Mouse (Mus musculus) embryonic stem cell, embryonic (primary cell): ENCODE data around the gene Tfam.

Source experiments
- CTCF ChIA-PET, 4 experiments: fragments of 300-600 bp in 2 of 4; fragments of 350-600 bp in 2 of 4; sonication (Branson Sonifier 250); formaldehyde crosslinking; loops; one replicate each; lab custom pipeline; 2022; ENCODE audit warnings: inconsistent platforms in 2 of 4; lab: Charles Lee
- POLR2A ChIA-PET, 4 experiments: fragments of 300-600 bp in 2 of 4; fragments of 350-600 bp in 2 of 4; sonication (Branson Sonifier 250); formaldehyde crosslinking; loops; one replicate each; lab custom pipeline; 2022; ENCODE audit warnings: antibody characterized with exemption in 4 of 4, inconsistent platforms in 1 of 4; lab: Charles Lee

Tfam gene

DNA sequence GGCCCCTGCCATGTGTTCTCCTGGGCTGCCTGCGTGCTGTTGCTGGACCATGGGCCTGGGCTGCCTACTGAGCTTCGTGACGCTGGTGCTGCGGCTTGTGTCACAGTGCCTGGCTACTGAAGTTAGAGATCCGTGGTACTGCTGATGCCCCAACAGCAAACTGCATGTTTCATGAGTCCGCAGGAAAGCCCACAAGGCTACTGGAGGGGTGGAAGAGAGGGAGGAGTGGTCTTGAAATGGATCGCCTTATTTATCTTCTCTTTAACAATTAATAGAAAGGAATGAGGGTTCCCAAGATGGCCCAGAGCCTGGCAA, at the start of gene Tfam:
TSS of gene Tfam (minus strand) at position 41 of the 315 bp plus-strand sequence.
- CTCF ChIA-PET, result no interaction called here
- POLR2A ChIA-PET, result interaction anchor here in 1 of 4 experiments (0.6 to 2.1 kb wide), 2 partner anchors 12 to 662 kb away, joined by 4 to 10 read pairs; no protein-coding TSS in a partner anchor

DNA sequence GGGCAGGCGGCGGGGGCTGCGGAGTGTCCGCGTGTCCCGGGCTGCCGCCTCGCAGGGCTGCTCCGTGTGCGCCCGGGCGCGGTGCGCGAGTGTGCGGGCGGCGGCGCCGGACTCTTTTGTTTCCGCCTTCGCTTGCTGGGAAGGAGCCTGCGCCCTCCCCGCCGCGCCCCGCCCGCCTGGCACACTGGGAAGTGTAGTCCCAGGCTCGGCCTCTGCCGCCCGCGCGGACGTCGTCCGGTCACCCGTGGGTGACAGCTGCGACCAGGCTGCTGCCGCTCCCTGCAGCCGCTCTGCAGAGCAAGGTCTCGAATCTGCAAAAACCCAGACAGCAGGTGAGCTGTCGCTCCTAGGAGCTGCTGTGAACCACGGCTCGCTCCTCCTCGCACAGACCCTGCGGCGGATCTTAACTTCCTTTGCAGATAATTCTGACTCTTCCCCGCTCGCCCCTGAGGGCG, 47.1 kb upstream of the Tfam start, which contains the start of gene Ube2d1:
TSS of gene Ube2d1 (minus strand) at position 137 of the 455 bp plus-strand sequence.
- CTCF ChIA-PET, result interaction anchor here (1.1 to 2.4 kb wide), 4 partner anchors 17 to 21 kb away, joined by 4 to 7 read pairs (median 6); no protein-coding TSS in a partner anchor
- POLR2A ChIA-PET, result interaction anchor here in 2 of 4 experiments (0.8 to 1.6 kb wide), 4 partner anchors 15 to 163 kb away, joined by 3 to 5 read pairs (median 3); partner anchors contain the start of gene Ipmk (in 1 of the 2)

DNA sequence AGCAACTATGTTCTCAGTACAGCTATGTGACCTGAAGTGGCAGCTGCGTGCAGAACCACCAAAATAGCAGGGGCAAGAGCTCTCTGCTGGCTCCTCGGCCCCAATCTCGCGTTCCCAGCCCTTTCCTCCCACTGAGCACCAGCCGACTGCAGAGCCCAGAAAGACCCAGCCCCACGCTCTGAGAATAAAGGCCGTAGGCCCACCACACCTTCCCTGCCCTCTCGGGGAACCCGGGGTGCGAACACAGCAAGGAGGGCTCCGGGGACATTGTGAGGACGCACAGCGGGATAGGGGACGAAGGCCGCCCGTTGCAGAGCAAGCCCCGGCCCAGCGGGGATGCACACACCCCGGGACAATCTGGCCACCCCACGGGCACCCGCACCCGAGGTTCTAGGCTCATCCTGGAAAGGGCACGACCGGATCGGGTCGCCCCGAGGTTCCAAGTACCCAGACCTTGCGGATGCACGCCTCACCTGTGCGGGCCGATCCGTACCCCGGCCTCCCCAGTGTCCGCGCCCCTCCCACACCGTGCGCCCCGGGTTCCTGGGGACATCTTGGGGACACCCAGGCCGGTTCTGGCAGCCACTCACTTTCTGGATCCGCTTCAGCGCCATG, 46.5 kb upstream of the Tfam start:
- ChIA-PET CTCF (interaction anchor here in 2 of 4 experiments (0.8 to 2.4 kb wide), 3 partner anchors 22 to 42 kb away, joined by 3 to 7 read pairs (median 5); no protein-coding TSS in a partner anchor), POLR2A (interaction anchor here in 2 of 4 experiments (0.8 to 1.8 kb wide), 10 partner anchors 8 to 1422 kb away, joined by 3 to 7 read pairs (median 3); partner anchors contain the start of genes Cisd1 (in 1 of the 2) and Ipmk (in 1 of the 2))

DNA sequence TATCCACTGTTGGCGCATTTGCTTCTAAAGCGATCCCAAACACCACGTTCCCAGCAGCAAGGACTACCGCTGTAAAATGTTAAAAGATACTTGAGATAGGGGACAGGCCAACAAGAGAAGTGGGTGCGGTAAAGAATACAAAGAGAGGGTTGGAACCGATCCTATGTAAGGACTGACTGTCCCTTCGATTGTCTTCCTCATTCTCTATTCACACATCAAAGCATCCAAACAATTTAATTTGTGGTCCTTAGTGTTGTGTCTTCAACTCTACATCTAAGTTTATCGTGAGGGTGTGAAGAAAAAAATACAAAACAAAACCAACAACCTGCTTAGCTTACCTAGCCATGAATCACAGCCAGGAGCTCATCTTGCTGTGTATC, 46.0 kb upstream of the Tfam start:
- POLR2A ChIA-PET, result interaction anchor here in 2 of 4 experiments (0.8 to 1.8 kb wide), 10 partner anchors 9 to 1421 kb away, joined by 3 to 7 read pairs (median 3); partner anchors contain the start of genes Cisd1 (in 1 of the 2) and Ipmk (in 1 of the 2)
- CTCF ChIA-PET, result interaction anchor here in 1 of 4 experiments (0.8 to 2.4 kb wide), 2 partner anchors 22 to 43 kb away, joined by 3 to 7 read pairs; no protein-coding TSS in a partner anchor

DNA sequence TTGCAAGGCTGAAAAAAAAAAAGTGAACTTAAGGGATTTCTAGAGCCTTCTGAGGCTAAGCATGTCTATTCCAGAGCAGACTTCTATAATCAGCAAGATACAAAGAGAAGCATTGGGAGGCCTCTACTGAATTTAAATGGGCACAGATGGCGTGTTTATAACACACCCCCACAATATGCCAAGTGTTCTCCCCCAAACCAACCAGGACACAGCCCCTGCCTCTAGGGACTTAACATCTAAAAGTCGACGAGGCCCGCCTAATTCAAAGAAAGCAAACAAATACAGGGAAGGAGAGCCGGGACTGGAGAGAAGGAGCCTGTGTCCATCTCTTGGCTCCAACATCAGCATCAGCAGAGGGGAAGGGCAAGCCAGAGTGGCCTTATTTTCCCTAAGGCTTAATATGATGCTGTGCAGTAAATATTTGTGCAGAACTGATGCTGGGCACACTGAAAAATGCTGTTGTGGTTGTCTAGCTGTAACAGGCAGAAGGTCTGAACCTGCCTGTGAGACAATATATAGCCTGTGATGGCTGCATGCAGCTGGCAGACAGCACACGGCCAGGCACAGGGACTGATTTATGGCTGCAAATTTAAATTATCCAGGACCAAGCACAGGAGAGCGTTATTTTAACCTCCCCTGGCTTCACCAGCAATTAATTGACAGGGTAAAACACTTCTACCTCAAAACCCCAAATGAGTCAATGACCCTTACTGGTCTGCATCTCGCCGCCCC, 35.1 kb upstream of the Tfam start:
- CTCF ChIA-PET, result interaction anchor here in 1 of 4 experiments (0.6 kb wide), 1 partner anchor 55 kb away, joined by 7 read pairs; no protein-coding TSS in a partner anchor
- POLR2A ChIA-PET, result interaction anchor here in 2 of 4 experiments (0.5 to 1.6 kb wide), 2 partner anchors 10 to 266 kb away, joined by 3 to 7 read pairs; no protein-coding TSS in a partner anchor

DNA sequence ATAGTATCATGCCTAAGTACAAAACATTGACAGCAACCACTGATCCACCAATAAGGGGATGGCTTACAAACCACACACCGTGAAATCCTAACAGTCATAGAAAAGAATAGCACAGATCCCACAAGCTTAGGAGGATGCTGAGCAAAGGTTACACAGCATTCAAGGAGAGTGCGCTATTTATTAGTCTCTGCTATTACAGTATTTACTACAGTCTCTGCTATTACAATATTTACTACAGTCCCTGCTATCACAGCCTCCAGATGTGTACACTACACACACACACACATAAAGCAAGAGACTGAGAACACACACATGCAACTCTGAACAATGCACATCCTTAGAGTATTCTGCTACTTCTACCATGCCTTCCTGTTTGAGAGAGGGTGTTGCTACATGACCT, 29.9 kb upstream of the Tfam start:
- CTCF ChIA-PET, result no interaction called here
- POLR2A ChIA-PET, result interaction anchor here in 1 of 4 experiments (1.0 to 1.2 kb wide), 3 partner anchors 9 to 20 kb away, joined by 3 to 6 read pairs (median 4); no protein-coding TSS in a partner anchor

DNA sequence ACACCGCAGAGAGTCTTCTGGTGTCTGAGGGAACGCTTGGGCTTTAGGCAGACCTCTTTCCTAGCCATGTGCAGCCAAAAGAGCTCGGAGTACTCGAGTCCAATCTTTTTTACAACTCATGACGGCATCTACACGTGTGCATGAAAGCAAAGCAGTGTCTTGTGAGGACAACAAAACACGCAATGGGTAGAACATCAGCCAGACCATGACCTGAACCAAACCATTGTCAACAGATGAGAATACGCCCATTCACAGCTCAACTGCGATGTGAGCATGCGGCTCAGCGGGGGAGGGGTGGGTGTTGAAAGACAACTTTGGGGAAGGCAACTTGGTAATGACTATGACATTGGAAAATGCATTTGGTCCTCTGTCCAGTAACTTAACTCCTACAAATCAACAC, 29.4 kb upstream of the Tfam start:
- POLR2A ChIA-PET, result interaction anchor here in 1 of 4 experiments (1.0 to 1.2 kb wide), 3 partner anchors 9 to 20 kb away, joined by 3 to 6 read pairs (median 4); no protein-coding TSS in a partner anchor

DNA sequence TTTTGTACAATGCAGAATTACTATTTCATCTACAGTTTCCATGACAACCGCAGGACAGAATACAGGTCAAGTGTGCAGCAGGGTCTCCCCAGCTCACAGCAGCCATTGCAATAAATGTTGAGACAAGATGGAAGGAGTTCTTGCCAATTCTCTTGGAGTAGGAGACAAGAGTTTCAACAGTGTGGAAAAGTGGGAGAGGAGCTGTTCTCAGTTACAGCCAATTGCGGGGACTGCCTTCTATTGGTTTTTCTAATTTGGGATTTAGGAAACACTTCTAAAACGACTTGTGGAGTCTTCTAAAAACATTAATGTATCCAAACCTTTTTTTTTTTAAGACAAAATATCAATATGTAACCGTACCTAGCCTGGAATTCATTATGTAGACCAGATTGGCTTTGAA, 27.0 kb upstream of the Tfam start:
- ChIA-PET CTCF (no interaction called here), POLR2A (no interaction called here)

More for the DNA sequence above, 29.4 kb upstream of the Tfam start:
- CTCF ChIA-PET, result interaction anchor here in 1 of 4 experiments (0.7 kb wide), 2 partner anchors 24 to 213 kb away, joined by 3 read pairs; no protein-coding TSS in a partner anchor

DNA sequence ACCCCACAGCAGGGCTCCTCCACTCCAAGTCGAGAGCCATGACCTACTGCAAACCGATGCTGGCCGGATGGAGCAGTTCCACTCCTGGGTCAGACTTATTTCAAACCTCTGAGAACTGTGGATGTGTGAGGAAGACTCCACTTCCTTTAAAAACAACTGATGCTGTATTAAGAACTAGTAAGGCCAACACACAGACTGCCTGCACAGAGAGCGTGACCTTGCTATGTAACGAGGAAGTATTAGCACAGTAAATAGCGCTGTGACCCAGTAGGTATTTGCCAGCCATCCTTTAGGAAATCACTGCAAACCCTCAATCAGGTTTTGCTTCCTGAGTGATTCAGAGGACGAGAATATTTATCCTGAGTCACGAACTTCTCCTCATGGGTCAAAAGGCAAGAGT, 23.6 kb upstream of the Tfam start:
- ChIA-PET POLR2A (no interaction called here), CTCF (no interaction called here)

DNA sequence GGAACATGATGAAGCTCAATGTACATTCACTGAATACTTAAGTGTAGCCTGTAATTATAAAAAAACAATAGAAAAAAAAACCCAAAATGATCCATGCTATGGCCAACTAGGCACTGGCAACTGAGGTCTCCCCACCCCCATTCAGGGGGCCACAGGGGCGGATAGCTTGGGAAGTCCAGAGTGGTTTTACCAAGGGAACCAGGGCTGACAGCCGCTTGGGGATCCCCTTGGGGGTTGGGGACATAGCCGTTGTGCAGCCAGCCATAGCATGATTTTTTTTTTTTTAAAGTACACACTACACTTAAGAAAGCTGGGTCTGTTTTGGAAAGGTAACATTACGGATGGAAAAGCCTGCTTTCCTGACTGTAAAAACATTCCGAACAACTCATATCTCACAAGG, 20.9 kb upstream of the Tfam start:
- CTCF ChIA-PET, result interaction anchor here in 2 of 4 experiments (1.2 to 1.3 kb wide), 2 partner anchors 33 to 44 kb away, joined by 3 read pairs; no protein-coding TSS in a partner anchor
- POLR2A ChIA-PET, result interaction anchor here in 1 of 4 experiments (1.0 to 1.5 kb wide), 3 partner anchors 9 to 15 kb away, joined by 3 to 6 read pairs (median 4); no protein-coding TSS in a partner anchor

DNA sequence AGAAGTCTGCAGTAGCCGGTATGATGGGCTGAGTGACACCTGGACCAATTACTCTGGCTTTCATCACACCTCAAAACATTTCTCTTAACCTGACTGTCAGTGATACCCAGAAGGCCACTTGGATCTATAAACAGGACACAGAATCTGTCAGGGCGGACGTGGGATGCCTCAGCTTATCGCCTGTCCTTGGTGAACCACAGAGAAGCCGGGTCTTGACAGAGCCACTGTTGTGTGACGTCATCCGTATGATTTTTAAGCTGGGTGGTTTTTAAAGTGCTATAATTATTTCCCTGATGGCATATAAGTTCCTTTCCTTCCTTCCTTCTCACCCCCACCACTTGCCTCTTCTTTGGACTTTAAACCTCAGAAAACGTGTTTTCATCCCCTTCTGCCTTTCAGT, 20.4 kb upstream of the Tfam start:
- ChIA-PET POLR2A (interaction anchor here in 1 of 4 experiments (1.0 to 1.5 kb wide), 3 partner anchors 9 to 15 kb away, joined by 3 to 6 read pairs (median 4); no protein-coding TSS in a partner anchor), CTCF (interaction anchor here in 2 of 4 experiments (1.2 to 1.3 kb wide), 2 partner anchors 33 to 44 kb away, joined by 3 read pairs; no protein-coding TSS in a partner anchor)

DNA sequence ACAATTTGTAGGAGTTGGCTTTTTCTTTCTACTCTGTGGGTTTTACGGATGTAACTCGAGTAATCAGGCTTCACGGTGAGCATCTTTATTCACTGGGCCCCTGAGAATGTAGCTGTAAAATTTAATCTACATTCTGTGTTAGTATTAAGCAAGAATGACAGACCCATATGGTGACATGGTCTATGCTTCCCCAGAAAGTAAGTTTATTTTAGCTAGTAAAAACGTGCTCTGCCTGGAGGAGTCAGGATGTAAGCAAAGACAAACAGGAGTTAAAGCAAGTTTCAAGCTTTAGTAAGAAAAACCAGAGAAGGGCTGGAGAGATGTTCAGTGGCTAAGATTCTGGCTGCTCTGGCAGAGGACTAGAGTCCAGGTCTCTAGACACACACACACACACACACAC, 15.1 kb upstream of the Tfam start:
- ChIA-PET POLR2A (no interaction called here), CTCF (interaction anchor here in 2 of 4 experiments (0.5 to 0.7 kb wide), 3 partner anchors 27 to 1117 kb away, joined by 3 to 4 read pairs (median 3); no protein-coding TSS in a partner anchor)

DNA sequence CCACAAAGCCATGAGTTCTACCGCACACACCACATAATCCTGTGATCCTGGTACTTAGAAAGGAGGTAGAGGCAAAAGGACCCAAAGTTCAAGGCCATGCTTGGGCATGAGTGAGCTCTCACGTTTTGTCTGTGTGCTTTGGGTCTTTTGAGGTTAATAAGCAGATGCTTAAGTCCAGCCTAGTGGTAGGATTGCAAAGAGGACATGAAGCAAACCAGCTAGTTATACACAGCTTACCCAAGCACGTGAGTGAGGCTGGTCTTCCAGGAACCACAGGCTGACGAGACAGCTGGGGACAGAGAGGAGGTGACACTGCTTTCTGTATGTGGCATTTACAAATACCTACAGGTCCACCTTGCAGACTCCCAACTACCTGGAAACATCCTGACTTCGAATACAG, 14.3 kb upstream of the Tfam start:
- POLR2A ChIA-PET, result no interaction called here
- CTCF ChIA-PET, result no interaction called here

DNA sequence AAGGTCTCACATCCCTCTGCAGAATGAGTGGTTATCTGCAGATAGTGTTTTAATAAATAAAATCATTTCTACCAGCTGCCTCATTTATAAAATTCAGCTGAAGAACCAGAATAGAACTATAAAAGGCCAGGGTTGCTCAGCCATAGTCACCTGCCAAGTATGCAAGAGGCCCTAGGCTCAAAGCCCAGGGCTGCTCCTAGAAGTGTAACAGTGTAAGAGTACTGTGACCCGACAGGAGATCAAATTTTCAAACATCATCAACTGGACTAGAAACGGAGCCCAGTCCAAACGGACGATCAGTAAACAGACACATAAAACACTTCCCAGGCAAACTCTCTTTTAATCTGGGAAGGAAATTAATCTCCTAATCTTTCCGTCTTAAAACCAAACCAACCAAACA, 13.8 kb upstream of the Tfam start:
- CTCF ChIA-PET, result no interaction called here

DNA sequence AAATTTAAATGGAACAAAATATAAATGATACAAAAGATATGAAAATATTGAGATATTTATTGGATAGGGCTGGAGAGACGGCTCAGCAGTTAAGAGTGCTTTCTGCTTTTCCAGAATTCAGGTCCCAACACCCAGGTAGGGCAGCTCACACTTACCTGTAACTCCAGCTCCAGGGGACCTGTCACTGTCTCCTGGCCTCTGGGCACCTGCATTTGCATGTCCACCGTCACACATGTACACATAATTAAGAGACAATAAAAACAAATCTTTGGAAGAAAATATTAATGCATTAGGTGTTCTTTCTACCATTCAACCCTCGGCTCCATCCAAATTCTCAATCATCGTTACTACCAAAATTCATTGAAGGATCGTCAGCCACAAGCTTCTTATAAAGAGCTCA, 13.2 kb upstream of the Tfam start:
- POLR2A ChIA-PET, result interaction anchor here in 1 of 4 experiments (1.7 kb wide), 1 partner anchor 29 kb away, joined by 3 read pairs; no protein-coding TSS in a partner anchor
- CTCF ChIA-PET, result interaction anchor here in 2 of 4 experiments (0.9 to 1.0 kb wide), 2 partner anchors 25 to 55 kb away, joined by 3 read pairs; no protein-coding TSS in a partner anchor

More for the DNA sequence above, 13.8 kb upstream of the Tfam start:
- POLR2A ChIA-PET, result interaction anchor here in 1 of 4 experiments (1.7 kb wide), 1 partner anchor 30 kb away, joined by 3 read pairs; no protein-coding TSS in a partner anchor

DNA sequence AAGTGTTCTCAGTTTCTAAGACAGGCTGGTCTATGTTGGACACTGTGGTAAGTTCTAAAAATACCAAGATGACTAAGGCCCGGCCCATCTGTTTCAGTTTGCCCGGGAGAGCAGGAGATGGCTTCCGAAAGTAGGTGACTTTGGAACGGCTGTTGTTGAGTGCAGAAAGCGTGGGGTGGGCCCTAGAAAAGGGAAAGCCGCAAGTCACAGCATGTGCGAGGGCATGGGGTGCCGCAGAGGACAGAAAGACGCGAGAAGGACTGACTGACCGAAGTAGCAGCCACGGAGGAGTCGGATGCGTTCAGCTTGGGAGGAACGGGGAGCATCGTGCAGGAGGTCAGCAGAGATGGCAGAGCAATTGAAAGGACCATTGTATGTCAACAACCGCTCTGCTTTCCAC, 12.4 kb upstream of the Tfam start:
- ChIA-PET CTCF (interaction anchor here in 3 of 4 experiments (0.6 to 1.0 kb wide), 3 partner anchors 24 to 76 kb away, joined by 3 read pairs; no protein-coding TSS in a partner anchor), POLR2A (interaction anchor here in 1 of 4 experiments (1.7 kb wide), 1 partner anchor 28 kb away, joined by 3 read pairs; no protein-coding TSS in a partner anchor)

DNA sequence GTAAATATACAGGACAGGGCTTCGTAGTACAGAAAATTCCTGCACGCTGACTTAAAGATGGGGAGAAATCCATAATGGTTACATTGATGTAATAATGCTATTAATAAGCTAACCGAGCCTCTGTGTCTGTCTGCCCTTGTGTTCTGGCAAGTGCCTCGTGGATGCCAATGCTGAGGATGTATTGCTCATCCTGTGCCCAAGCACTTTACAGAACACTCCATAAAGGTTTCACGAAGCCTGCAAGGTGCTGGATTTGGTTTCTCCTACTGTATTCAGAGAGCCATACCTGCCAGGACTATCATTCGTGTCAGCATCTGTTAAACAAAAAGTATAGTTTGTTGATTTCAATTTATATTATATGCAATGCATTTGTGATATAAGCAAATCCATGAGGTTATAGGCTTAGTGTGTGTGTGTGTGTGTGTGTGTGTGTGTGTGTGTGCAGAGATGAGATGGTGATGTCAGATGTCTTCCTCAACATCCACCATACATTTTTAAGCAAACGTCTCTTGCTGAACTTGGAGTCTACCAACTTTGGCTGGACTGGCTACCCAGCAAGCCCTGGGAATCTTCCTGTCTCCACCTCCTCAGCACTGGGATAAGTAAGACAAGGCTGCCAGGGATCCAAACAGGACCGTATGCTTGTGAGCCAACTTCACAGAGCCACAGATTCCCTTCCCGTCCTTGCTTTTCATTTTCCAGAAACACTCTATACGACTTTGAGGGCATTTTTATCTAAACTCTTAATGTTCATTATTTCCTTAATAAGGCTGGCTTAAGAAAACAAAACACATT, 11.2 kb upstream of the Tfam start:
- ChIA-PET POLR2A (no interaction called here), CTCF (no interaction called here)
